Mouse (Mus musculus) CD8-positive naive resting alpha-beta T cell, adult 2 months (primary cell): ENCODE data around the gene Syndig1.

Experiments
- DNase-seq, 2 experiments: peaks; one replicate each; pipeline ENCODE4 v3.0.0; 2022; ENCODE audit warnings: low read depth in 2 of 2, low spot score in 2 of 2

Gene Syndig1

GRCm38 (mm10) chr2:149828911-149829310 is at the start of gene Syndig1:
Syndig1 (plus strand) TSS chr2:149829211.
- no peak for DNase-seq

GRCm38 (mm10) chr2:149798613-149799012 is 30.4 kb upstream of the Syndig1 start:
- no peak for DNase-seq

DNA sequence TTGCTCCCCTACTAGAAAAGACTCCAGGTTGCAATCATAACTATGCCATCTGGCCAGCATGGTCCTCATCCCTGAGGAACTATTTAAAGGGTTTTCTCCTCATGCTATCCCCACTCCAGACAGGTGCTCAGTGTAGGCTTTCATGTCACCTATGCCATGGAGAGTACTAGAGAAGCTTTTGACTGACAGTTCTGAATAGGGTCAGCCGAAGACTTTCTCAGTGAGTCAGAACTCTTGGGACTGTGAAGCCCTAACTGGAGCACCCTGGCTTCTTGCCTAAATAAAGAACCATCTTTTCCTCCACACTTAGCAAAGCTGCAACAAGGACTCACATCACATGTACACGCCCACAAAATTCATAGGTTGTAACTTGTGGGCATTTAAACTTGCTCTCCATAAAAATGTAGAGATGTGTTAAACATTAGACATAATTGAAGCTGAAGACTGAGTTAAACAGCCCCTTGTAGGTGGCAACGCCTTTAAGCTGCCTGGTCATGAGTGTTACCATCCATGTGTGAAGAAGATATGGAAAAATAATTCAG is 24.3 kb upstream of the Syndig1 start:
- DNase-seq = no peak

DNA sequence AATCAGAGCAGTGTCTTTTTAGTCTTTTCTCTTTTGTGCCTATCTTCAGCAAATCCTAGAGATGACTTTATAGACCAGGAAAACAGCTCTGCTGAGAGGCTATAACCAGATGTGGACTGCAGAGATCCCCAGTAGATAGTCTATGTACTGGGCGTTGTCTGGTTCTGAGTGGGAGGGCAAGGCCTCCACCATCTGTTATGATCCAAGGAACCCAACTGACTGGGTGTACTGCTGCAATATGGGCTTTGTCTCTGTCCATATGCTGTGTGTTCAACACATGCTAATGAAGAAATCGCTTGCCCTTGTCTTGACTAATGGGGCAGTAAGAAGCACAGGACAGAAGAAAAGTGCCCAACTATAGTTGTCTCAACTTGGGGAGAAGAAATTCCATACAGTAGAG is 23.8 kb upstream of the Syndig1 start:
- no peak for DNase-seq

DNA sequence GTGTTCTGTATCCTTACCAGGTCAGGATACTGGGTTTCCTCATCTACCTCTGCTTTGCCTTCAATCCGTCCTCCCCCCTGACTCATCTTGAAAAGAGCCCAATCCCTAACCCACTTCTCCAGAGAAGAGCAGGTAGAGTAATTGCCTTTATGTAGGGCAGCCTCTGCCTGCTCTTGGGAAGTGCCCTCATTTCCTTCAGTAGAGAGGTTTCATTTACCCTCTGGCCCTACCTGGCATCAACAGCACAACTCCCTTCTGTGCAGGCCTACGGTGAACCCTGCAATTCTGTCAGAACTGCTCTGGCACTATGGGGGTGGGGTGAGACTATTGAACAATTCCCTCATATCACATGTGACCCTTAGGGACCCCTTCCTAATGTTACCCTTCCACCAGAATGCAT is 16.1 kb upstream of the Syndig1 start:
- DNase-seq = no peak

- no peak for DNase-seq
Measured at GRCm38 (mm10) chr2:149818395-149818794, 10.6 kb upstream of the Syndig1 start.

DNA sequence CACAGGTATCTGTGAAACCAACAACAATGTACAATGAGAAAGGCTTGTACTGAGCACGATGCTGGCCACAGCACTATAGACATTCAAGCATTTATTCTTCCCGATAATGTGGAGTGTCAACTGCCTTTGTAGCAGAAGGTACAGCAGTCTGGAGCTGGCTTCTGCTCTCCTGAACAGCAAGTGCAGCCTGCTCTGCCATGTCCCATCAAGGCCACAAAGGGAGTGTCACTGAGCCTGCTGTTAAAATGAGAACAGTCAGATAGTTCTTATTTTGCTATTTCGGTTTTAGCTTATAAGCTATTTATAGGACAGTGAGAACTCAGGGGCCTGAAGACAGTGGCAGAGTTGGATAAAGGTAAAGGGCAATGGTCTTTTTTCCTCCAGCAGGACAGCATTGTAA is 9.3 kb upstream of the Syndig1 start:
- no peak for DNase-seq

- no peak for DNase-seq
Measured at GRCm38 (mm10) chr2:149820201-149820600, 8.8 kb upstream of the Syndig1 start.

DNA sequence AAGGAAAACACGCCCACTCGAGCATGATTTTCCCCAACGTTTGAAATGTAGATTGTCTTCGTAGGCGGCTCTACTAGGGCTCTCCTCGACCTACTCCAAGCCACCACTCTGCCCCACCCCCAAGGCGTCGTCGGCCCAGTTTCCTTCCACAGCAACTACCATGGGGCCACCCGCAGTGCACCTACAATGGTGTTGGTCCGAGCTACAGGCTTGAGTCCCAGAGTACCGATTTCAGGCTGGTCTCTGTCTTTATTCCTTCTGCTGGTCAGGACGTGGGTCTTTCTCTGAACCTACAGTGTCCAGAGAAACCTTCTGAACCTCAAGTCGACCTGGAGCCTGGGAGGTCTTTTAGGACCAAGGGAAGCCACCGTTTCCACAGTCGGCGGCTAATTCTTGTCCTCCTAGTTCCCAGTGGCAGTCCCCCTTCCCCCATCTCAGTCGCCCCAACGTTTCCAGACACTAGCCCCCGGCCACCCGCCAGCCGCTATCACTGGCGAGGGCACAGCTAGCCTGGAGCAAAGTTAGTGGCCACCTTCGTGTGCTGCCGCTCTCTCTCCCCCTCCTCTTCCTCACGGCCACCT is 1.0 kb downstream of the Syndig1 start:
- DNase-seq = no peak

- DNase-seq = no peak
Measured at GRCm38 (mm10) chr2:149830536-149831458, 1.8 kb downstream of the Syndig1 start, which contains the start of gene C530025M09Rik. C530025M09Rik (minus strand) TSS chr2:149831213.

- no peak for DNase-seq
Measured at GRCm38 (mm10) chr2:149831459-149832245, 2.6 kb downstream of the Syndig1 start.

GRCm38 (mm10) chr2:149832301-149832700 is 3.3 kb downstream of the Syndig1 start:
- DNase-seq = no peak

- no peak for DNase-seq
Measured at GRCm38 (mm10) chr2:149835091-149835490, 6.1 kb downstream of the Syndig1 start.

GRCm38 (mm10) chr2:149836471-149837135 is 7.6 kb downstream of the Syndig1 start:
- DNase-seq = no peak

GRCm38 (mm10) chr2:149839666-149840065 is 10.7 kb downstream of the Syndig1 start:
- no peak for DNase-seq

- DNase-seq = no peak
Measured at GRCm38 (mm10) chr2:149844575-149844974, 15.6 kb downstream of the Syndig1 start.

GRCm38 (mm10) chr2:149848778-149849177 is 19.8 kb downstream of the Syndig1 start:
- no peak for DNase-seq

GRCm38 (mm10) chr2:149861002-149861401 is 32.0 kb downstream of the Syndig1 start:
- DNase-seq = no peak

- DNase-seq = no peak
Measured at GRCm38 (mm10) chr2:149865914-149866435, 37.0 kb downstream of the Syndig1 start.

DNA sequence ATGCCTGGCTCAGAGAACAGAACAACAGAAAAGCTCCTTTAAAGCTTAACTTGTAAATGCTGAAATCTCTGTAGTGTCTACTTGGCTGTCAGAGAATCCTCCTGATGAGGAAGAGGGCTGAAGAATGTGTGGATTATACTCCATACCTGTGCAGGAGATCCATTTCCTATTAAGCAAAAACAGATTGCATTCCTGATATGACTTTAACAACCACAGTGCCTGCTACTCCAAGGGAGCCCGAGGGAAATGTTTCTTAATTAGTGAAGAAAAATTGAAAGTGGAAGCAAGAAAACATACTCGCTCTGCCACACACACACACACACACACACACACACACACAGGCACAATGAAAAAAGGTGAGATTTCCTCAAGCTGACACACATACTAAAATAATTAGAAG is 41.5 kb downstream of the Syndig1 start:
- no peak for DNase-seq

DNA sequence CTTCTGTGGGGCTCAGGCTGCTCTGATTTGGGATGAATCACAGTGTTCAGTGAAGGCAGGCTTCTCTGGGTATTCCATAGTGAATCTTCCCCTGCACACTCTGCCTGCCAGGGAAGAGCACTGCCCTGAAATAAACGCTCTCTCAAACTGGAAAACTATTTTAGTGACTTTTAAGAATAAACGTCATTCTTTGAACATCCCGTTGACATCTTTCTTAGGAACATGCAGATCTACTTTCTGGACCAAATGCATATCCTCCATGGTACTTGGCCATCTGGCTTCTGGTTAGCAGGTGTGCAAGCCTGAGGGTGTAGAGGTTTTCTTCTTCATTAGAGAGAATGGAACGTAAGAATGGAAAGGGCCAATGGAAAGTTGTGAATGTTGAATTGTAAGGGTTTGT is 43.5 kb downstream of the Syndig1 start:
- no peak for DNase-seq
